Mouse (Mus musculus) Muller cell, postnatal 12 days (primary cell): ENCODE measurements at regions not wholly inside any gene's neighbourhood (a gene's known extent, or its start where the extent isn't known, plus 50 kb on each side); places are given as distances from the start of the nearest gene placed in this dataset.
A peak's percentile ranks its signal among the peaks of the same experiment; 100 is the strongest.

Source experiments
- DNase-seq: peaks from one replicate; pipeline ENCODE4 v3.0.0-alpha.2; 2015; ENCODE audit errors: inconsistent ontology term

DNA sequence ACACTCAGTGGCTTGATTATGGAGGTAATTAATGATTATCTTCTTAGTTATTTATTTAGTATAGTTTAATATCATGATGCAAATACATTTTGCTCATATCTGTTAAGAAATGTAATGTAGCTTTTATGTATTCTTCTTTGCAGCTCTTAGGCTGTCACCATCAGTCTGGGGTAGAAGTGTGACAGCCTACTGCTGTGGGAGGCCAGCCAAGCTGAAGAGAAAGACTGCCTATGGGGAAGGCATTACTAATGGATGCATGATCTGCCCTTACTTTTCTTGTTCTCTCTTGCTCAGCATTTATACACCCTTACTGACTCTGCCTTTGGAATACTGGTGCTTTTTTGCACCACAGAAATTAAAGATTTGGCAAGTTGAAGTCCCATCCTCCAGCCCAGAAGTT is 362.8 kb upstream of the Stxbp6 start:
- DNase-seq = no peak

DNA sequence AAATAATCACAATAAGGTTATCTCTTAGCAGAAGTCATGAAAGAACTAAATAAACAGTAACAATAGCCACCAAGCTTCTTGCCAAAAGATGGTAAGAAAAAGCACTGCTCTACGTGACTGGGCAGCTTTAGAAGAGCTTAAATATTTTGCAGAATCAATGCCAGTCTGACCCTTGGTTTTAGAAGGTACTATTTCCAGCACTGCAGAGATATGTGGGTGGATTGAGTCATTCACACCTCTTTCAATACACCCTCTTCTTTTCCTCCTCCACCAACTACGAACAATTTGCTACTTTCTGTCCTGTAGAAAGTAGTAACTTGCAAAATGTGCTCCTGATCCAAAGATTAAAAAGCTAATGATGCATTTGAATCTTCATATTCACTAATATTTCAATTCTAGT is 324.9 kb upstream of the Stxbp6 start:
- no peak for DNase-seq

DNA sequence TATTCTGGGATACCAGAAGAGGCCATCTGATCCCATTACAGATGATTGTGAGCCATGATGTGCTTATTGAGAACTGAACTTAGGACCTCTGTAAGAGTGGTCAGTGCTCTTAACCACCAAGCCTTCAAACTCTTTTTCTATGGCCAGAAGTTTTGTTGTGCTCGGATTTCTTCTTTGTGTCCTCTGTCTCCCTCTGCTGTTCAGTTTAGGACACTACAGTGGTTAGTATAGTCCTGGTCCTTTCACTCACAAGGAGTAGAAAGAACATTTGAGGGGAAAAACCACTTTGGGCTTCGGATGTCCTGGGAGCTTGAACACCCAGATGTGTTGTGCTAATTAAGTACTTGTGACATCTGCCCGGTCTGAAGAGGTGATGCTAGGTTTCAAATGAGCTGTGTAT is 310.4 kb upstream of the Stxbp6 start:
- peak; percentile 15 for DNase-seq
